Mouse (Mus musculus) cerebellum, adult 8-10 months (tissue): ENCODE data around the gene Gm17689.

Source experiments
- DNase-seq: peaks from one replicate; pipeline ENCODE4 v3.0.0; 2022

The Gm17689 gene

GRCm38 (mm10) chr9:36582535-36582934, at the start of gene Gm17689:
TSS of gene Gm17689 (minus strand) at chr9:36582635.
- no peak for DNase-seq

GRCm38 (mm10) chr9:36541863-36542262, 40.6 kb downstream of the Gm17689 start, which contains the start of gene Gm5615:
TSS of gene Gm5615 (minus strand) at chr9:36541963.
- DNase-seq, result no peak
